Mouse (Mus musculus): ENCODE results near the gene Prkaa1. TPM values are rescaled to one million over a fixed set of nuclear protein-coding genes. Genes with fewer than 3 reads are reported as not detected.

Gene Prkaa1
- polyA plus RNA-seq, 1 experiment from 2014 or later, result 17.1 TPM

DNA sequence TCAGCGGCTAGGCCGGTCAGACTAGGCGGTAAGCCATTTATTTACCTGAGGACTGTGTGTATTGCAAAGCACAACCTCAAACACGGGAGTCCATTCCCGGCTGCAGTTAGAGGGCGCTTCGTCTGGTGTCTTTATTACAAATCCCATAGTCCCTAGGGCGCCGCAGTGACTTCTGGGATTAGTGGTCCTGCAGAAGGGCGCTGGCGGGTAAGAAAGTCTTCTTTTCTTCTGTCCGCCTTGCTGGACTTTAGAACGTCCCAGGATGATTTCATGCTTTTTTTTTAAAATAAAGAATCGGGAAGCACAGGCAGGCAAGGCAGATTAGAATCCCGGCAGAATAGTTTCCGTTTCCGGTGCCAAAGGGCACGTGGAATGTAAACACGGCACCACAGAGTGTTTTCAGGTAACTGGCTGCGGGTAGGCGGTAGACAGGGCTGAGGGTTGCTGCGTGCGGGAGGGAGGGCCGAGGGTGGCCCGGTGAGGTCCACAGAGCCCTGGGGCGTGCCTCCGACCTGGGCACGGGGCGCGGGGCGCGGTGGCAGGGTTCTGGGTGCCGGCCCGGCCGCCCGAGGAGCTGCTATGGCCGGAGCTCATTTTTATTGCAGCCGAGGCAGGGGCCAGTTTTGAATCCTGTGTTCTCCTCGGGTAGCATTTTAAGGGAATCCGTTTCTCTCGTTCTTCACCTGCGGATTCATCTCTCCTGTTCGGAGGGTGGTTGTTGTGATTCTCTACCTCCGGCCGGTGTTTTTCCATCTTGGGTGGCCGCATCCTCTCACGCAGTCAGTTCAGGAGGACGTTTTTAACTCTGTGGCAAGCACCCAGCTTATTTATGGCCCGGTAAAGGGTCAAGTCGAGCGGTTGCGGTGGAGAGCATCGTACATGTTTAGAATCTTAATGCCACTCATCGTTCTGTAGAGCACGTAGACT is 42.0 kb downstream of the Prkaa1 start, which contains the start of gene Ttc33:
Gene Ttc33, plus strand, starts transcription at position 160 of the 927 bp plus-strand sequence.
- peaks cover 12% of the 10 kb centered on the region for H3K4me1 ChIP-seq (ENCODE audit: control insufficient read depth, insufficient read depth, low read length)
- peak within 1 kb of the TSS; percentile 75 for H3K27ac ChIP-seq (ENCODE audit: low read length)
- H3K9me3 ChIP-seq (replicated peaks; ENCODE audit: control insufficient read depth, low read length), result no peaks in the 10 kb centered on the region
- WGBS, result under 1% methylated on average over 55 of the region's 55 CpGs
- H3K4me3 ChIP-seq (ENCODE audit: low read length), result peak within 1 kb of the TSS; percentile 79
- peak within 1 kb of the TSS; percentile 89 for H3K4me2 ChIP-seq (ENCODE audit: low read depth, low read length)
- H3K9ac ChIP-seq (ENCODE audit: low read length), result peak within 1 kb of the TSS; percentile 81
- ATAC-seq (replicated peaks; ENCODE audit: extremely low read depth, insufficient read depth, low FRiP score), result peak; percentile 81
- no peaks in the 10 kb centered on the region for H3K27me3 ChIP-seq (ENCODE audit: control insufficient read depth, insufficient read depth, low read length)
- peaks cover 8% of the 10 kb centered on the region for H3K36me3 ChIP-seq (ENCODE audit: control insufficient read depth, insufficient read depth)

DNA sequence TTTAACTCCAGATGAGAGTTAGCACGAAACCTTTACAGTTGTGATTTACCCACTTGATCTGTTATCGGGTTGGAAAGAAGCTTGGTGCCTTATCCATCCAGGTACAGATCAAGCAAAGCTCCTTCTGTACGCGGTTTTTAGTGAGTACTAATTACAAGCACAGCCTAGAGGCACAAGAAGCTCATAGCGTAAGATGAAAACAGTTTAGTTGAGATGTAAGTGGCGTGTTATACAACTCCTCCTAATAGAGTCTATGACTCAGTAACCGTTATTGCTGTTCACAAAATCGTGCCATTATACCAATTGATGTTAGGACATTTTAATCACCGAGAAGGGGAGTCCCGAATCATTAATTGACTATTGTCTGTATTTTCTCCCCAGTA is 42.6 kb downstream of the Prkaa1 start:
- WGBS, result 37% methylated on average over 10 of the region's 10 CpGs
- H3K9ac ChIP-seq (ENCODE audit: low read length), result peak overlapping the region; percentile 81
- H3K4me2 ChIP-seq (ENCODE audit: low read depth, low read length), result peak overlapping the region; percentile 89

DNA sequence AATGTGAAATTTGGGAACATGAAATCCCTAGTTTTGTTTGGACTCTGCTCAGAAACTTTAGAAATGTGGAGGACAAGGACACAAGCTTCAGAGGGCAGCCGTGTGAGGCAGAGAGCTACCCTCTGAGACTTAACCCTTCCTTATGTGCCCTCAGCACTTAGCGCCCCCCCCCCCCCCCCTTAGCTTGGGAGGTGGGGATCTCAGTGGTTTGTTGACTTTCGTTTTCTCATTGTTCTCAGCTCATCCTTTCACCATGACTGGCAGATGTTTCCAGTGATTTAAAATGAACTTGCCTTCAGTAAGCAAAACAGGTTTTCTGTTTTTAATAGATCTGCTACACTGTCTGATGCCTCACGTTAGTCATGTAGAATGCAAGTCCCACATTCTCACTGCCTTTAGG is 43.5 kb downstream of the Prkaa1 start:
- H3K4me1 ChIP-seq (ENCODE audit: control insufficient read depth, insufficient read depth, low read length), result peaks cover 12% of the 10 kb centered on the region
- no peak overlapping the region for H3K4me2 ChIP-seq (ENCODE audit: low read depth, low read length)
- ATAC-seq (replicated peaks; ENCODE audit: extremely low read depth, insufficient read depth, low FRiP score), result no peak
- no peaks in the 10 kb centered on the region for H3K27me3 ChIP-seq (ENCODE audit: control insufficient read depth, insufficient read depth, low read length)
- H3K27ac ChIP-seq (ENCODE audit: low read length), result no peak overlapping the region
- no peak overlapping the region for H3K4me3 ChIP-seq (ENCODE audit: low read length)
- 49% methylated on average over 4 of the region's 4 CpGs for WGBS
- H3K9me3 ChIP-seq (replicated peaks; ENCODE audit: control insufficient read depth, low read length), result no peaks in the 10 kb centered on the region
- peaks cover 10% of the 10 kb centered on the region for H3K36me3 ChIP-seq (ENCODE audit: control insufficient read depth, insufficient read depth)
- H3K9ac ChIP-seq (ENCODE audit: low read length), result no peak overlapping the region

More for the DNA sequence above, 42.6 kb downstream of the Prkaa1 start:
- H3K9me3 ChIP-seq (replicated peaks; ENCODE audit: control insufficient read depth, low read length), result no peaks in the 10 kb centered on the region
- no peak overlapping the region for H3K27ac ChIP-seq (ENCODE audit: low read length)
- peaks cover 12% of the 10 kb centered on the region for H3K4me1 ChIP-seq (ENCODE audit: control insufficient read depth, insufficient read depth, low read length)
- no peaks in the 10 kb centered on the region for H3K27me3 ChIP-seq (ENCODE audit: control insufficient read depth, insufficient read depth, low read length)
- H3K36me3 ChIP-seq (ENCODE audit: control insufficient read depth, insufficient read depth), result peaks cover 10% of the 10 kb centered on the region
- peak overlapping the region; percentile 79 for H3K4me3 ChIP-seq (ENCODE audit: low read length)
- no peak for ATAC-seq (replicated peaks; ENCODE audit: extremely low read depth, insufficient read depth, low FRiP score)

DNA sequence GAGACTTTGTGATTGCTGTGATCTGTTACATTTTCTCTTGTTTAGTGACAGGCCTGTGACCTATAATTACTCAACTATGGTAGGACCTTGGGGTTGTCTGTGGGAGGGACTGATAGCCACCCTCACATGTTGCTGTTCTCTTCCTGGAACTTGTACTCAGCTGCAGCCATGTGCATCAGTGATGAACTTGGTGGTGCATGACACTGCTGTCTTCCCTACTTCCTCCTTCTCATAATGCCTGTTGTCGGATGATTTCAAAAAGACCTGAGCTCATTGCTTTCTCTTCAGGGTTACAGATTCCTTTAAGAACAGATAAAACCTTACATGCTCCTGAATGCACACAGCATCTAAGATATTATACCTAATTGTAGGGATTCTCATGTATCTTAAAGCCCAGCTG is 44.4 kb downstream of the Prkaa1 start:
- Histone ChIP-seq H3K4me2 (ENCODE audit: low read depth, low read length) (no peak overlapping the region), H3K27me3 (ENCODE audit: control insufficient read depth, insufficient read depth, low read length) (no peaks in the 10 kb centered on the region), H3K27ac (ENCODE audit: low read length) (no peak overlapping the region), H3K4me1 (ENCODE audit: control insufficient read depth, insufficient read depth, low read length) (peaks cover 16% of the 10 kb centered on the region), H3K9me3 (replicated peaks; ENCODE audit: control insufficient read depth, low read length) (no peaks in the 10 kb centered on the region), H3K36me3 (ENCODE audit: control insufficient read depth, insufficient read depth) (peaks cover 10% of the 10 kb centered on the region), H3K9ac (ENCODE audit: low read length) (no peak overlapping the region), H3K4me3 (ENCODE audit: low read length) (no peak overlapping the region)
- 86% methylated on average over 1 of the region's 1 CpGs for WGBS
- no peak for ATAC-seq (replicated peaks; ENCODE audit: extremely low read depth, insufficient read depth, low FRiP score)

DNA sequence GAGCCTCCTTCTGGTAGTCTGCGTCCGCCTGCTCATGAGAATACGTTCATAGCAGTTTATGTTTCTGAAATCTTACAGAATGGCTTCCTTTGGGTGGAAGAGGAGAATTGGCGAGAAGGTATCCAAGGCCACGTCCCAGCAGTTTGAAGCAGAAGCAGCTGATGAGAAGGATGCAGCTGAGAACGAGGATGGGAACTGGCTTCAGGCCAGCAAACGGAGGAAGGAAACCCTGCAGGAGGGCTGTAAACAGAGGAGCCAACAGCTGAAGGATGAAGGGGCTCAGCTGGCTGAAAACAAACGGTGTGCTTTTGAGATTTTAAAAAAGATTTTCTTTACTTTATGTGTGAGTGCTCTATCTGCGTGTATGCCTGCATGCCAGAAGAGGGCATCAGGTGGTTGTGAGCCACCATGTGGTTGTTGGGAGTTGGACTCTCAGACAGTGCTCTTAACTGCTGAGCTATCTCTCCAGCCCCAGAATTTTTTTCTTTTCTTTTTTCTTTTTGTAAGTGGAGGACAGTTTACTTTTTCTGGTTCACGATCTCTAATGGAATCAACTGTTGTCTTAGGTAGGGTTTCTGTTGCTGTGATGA is 45.9 kb downstream of the Prkaa1 start:
- WGBS, result 58% methylated on average over 10 of the region's 10 CpGs

DNA sequence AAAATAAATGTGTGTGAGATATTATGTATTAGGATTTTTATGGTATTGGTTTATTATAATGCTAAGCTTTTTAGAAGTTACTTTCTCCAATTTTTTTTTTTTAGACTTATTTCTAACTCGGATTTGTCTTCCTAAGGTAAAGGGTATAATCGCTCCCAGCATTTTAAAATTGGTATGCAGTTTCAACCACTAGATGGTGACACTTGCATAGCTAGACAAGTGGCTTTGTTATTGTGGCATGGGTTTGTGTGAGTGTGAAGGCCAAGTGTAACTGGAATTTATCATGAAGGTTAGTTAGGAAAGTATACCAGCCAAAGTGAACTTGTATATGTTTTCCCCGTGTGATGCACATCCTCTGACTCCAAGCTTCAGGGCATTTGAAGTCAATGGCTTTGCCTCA is 50.2 kb downstream of the Prkaa1 start:
- no peak overlapping the region for H3K27ac ChIP-seq (ENCODE audit: low read length)
- peaks cover 13% of the 10 kb centered on the region for H3K36me3 ChIP-seq (ENCODE audit: control insufficient read depth, insufficient read depth)
- no peak for ATAC-seq (replicated peaks; ENCODE audit: extremely low read depth, insufficient read depth, low FRiP score)
- no peaks in the 10 kb centered on the region for H3K9me3 ChIP-seq (replicated peaks; ENCODE audit: control insufficient read depth, low read length)
- no peak overlapping the region for H3K4me2 ChIP-seq (ENCODE audit: low read depth, low read length)
- WGBS, result 68% methylated on average over 3 of the region's 3 CpGs
- H3K9ac ChIP-seq (ENCODE audit: low read length), result no peak overlapping the region
- H3K4me1 ChIP-seq (ENCODE audit: control insufficient read depth, insufficient read depth, low read length), result peaks cover 30% of the 10 kb centered on the region
- H3K4me3 ChIP-seq (ENCODE audit: low read length), result no peak overlapping the region
- no peaks in the 10 kb centered on the region for H3K27me3 ChIP-seq (ENCODE audit: control insufficient read depth, insufficient read depth, low read length)

More for the DNA sequence above, 45.9 kb downstream of the Prkaa1 start:
- no peak overlapping the region for H3K9ac ChIP-seq (ENCODE audit: low read length)
- peaks cover 13% of the 10 kb centered on the region for H3K4me1 ChIP-seq (ENCODE audit: control insufficient read depth, insufficient read depth, low read length)
- no peak overlapping the region for H3K4me3 ChIP-seq (ENCODE audit: low read length)
- no peaks in the 10 kb centered on the region for H3K9me3 ChIP-seq (replicated peaks; ENCODE audit: control insufficient read depth, low read length)
- no peak overlapping the region for H3K4me2 ChIP-seq (ENCODE audit: low read depth, low read length)
- H3K36me3 ChIP-seq (ENCODE audit: control insufficient read depth, insufficient read depth), result peaks cover 10% of the 10 kb centered on the region
- no peak overlapping the region for H3K27ac ChIP-seq (ENCODE audit: low read length)
- H3K27me3 ChIP-seq (ENCODE audit: control insufficient read depth, insufficient read depth, low read length), result no peaks in the 10 kb centered on the region
- ATAC-seq (replicated peaks; ENCODE audit: extremely low read depth, insufficient read depth, low FRiP score), result no peak

DNA sequence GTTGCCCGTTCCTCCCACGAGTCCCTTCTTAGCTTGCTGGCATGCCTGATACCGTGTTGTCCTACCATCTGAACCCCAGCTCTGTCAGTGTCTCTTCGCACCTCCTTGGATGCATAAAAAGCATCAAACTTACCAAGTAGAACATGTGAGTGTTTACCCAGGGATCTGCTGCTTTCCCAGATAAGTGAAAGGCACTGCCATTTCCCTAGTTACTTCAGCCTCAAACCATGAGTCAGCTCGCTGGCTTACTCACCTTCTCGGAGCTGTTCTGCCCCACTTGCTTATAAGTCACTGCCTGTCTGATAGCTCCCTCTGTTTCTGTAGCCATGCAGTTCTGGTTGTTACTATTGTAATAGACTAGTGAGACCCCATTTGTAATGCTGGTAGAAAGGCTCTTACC is 50.8 kb downstream of the Prkaa1 start:
- Histone ChIP-seq H3K36me3 (ENCODE audit: control insufficient read depth, insufficient read depth) (peaks cover 12% of the 10 kb centered on the region), H3K27me3 (ENCODE audit: control insufficient read depth, insufficient read depth, low read length) (no peaks in the 10 kb centered on the region), H3K9ac (ENCODE audit: low read length) (no peak overlapping the region), H3K4me3 (ENCODE audit: low read length) (no peak overlapping the region), H3K4me2 (ENCODE audit: low read depth, low read length) (no peak overlapping the region), H3K27ac (ENCODE audit: low read length) (no peak overlapping the region), H3K4me1 (ENCODE audit: control insufficient read depth, insufficient read depth, low read length) (peaks cover 30% of the 10 kb centered on the region), H3K9me3 (replicated peaks; ENCODE audit: control insufficient read depth, low read length) (no peaks in the 10 kb centered on the region)
- ATAC-seq (replicated peaks; ENCODE audit: extremely low read depth, insufficient read depth, low FRiP score), result no peak
- WGBS, result 64% methylated on average over 6 of the region's 6 CpGs

DNA sequence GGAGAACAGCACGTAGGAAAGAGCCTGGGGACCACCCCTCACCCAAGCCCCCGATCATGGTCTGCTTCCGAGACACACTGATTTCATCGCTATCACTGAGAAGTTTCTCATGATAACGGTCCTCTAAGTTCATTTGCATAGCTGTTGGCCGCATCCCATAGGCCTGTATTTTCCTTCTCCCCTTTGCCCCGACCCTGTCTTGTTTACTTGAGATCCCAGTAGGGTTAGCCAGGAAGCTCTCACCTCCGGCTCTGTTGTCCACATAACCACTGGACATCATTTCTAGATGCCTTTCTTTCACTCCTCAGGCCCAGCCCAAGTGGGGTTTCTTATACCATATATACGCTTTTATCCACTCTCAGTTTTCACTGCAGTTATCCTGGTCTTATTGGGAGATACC is 51.3 kb downstream of the Prkaa1 start:
- Histone ChIP-seq H3K36me3 (ENCODE audit: control insufficient read depth, insufficient read depth) (peaks cover 8% of the 10 kb centered on the region), H3K9me3 (replicated peaks; ENCODE audit: control insufficient read depth, low read length) (no peaks in the 10 kb centered on the region), H3K4me3 (ENCODE audit: low read length) (no peak overlapping the region), H3K4me1 (ENCODE audit: control insufficient read depth, insufficient read depth, low read length) (peaks cover 30% of the 10 kb centered on the region), H3K4me2 (ENCODE audit: low read depth, low read length) (no peak overlapping the region), H3K27ac (ENCODE audit: low read length) (no peak overlapping the region), H3K27me3 (ENCODE audit: control insufficient read depth, insufficient read depth, low read length) (no peaks in the 10 kb centered on the region), H3K9ac (ENCODE audit: low read length) (no peak overlapping the region)
- ATAC-seq (replicated peaks; ENCODE audit: extremely low read depth, insufficient read depth, low FRiP score), result no peak
- WGBS, result 77% methylated on average over 9 of the region's 9 CpGs

DNA sequence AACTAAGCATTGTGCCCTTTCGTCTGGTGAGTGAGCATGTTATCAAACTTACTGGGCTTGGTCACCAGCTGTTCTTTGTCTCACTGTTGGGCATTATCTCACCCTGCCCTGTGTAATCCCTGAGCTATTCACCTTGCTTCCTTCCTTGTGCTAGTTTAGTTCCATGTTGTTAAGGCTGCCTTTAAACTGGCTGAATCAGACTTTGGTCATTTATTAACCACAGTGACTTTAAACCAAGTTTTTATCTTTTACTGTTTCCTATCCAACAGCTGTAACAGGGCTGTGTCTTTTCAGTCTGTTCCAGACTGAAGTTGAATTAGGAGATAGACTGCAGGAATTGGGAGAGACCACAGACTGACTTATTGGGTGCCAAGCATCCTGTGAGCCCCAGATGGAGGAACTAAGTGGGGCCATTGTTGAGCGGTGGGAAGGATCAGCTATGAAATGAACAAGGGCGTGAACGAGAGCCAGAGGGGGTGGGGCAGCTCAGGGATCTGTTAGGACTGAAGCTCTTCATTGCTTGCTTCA is 52.4 kb downstream of the Prkaa1 start:
- H3K9ac ChIP-seq (ENCODE audit: low read length), result no peak overlapping the region
- no peaks in the 10 kb centered on the region for H3K9me3 ChIP-seq (replicated peaks; ENCODE audit: control insufficient read depth, low read length)
- WGBS, result 37% methylated on average over 4 of the region's 4 CpGs
- no peak overlapping the region for H3K4me2 ChIP-seq (ENCODE audit: low read depth, low read length)
- peaks cover 3% of the 10 kb centered on the region; the same call in 1 of the 2 replicates for H3K36me3 ChIP-seq (ENCODE audit: control insufficient read depth, insufficient read depth)
- no peak overlapping the region for H3K4me3 ChIP-seq (ENCODE audit: low read length)
- no peaks in the 10 kb centered on the region for H3K27me3 ChIP-seq (ENCODE audit: control insufficient read depth, insufficient read depth, low read length)
- ATAC-seq (replicated peaks; ENCODE audit: extremely low read depth, insufficient read depth, low FRiP score), result peak; percentile 26; the same call in 1 of the 2 replicates
- H3K4me1 ChIP-seq (ENCODE audit: control insufficient read depth, insufficient read depth, low read length), result peaks cover 30% of the 10 kb centered on the region
- H3K27ac ChIP-seq (ENCODE audit: low read length), result peak overlapping the region; percentile 4; the same call in 1 of the 2 replicates

All from heart, embryonic 16.5 days (tissue).